Mouse (Mus musculus) layer of hippocampus, adult 18-20 months (tissue): Measurements from ENCODE around the gene Nubp1. TPM values are rescaled to one million over a fixed set of nuclear protein-coding genes. Genes with fewer than 3 reads are reported as not detected.

Experiments used
- DNase-seq, 2 experiments: peaks; one replicate each; pipeline ENCODE4 v3.0.0; 2022; ENCODE audit warnings: low spot score in 2 of 2
- total RNA-seq, 2 experiments: library from RNA; stranded (reverse); gene quantifications; 2 replicates each; pipeline ENCODE4 v1.2.3; 2021

Gene Nubp1
- total RNA-seq, 2 experiments from 2014 or later: 14.2 to 16.1 TPM

DNA sequence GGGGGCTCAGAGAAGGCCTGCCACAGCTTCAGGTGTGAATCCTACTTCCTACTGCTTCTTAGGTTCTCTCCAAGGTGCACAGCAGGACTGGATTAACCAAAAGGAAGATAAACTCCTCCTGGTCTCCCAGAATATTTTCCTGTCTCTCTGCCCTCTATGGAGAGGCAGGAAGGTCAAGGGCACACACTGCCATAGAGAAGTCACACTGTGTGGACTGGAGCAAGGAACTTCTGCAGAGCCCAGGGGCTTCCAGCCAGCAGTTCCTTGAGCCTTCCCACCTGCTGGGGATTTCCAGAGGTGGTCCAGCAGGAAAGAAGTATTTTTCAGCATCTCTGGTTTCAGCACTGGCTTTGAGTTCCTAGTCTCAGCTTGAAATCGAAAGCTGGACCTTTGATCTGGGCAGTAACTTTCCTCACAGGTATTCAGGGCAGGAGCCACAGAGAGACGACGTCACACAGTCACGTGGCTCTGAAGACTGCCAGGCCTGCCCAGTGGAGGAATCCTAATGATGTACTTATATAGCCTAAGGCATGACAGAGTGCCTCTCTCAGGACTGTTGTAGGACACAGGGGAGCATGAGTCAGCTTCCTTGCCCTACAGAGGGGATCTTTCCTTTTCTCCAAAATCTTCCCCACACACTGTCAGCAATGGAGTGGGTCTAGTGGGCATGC lies 53.4 kb downstream of the Nubp1 start:
- DNase-seq: no peak

DNA sequence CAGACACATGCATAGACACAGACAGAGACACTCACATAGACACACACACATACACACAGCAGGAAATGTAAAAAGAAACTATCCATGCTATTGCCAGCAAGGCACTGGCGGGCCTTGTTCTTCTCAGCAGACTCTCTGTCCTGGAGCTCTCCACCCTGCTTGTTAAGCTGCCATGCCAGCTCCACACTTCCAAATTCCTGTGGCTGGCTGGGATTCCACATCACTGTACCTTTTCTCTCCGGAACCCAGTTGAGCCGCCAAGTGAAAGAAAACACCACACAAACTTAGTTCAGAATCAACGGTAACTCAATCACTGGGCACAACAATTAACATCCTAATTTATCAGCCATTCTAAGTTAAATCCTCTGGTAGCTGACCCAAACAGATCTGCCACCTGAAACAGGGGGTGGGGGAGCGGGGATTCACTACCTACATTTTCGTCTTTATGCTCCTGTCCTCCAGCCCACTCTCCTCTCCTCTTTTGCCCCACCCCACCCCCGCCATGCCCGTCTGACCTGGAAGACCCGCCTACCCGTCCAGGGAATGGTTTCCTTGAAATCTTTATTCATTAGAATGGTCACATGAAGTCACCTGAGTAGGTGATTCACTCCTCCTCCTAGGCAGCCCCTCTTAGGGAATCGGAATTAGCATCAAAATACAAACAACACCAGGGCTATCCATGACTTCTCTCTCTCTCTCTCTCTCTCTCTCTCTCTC lies 55.8 kb downstream of the Nubp1 start:
- no peak for DNase-seq

DNA sequence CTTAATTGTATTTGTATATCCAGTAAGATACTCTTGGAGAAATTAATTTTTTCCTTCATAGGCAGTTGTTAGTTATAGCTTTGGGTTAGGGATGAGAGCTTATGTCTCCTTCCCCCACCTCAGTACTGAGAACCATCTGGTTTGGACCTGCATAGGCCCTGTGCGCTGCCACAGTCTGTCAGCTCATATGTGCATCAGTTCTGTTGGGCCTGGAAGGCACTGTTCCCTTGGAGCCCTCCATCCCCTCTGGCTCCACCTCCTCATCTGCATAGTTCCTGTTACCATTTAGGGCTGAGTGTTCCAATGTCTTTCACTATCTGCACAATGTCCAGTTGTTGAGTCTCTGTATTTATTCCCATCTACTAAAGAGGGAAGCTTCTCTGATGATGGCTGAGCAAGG lies 56.5 kb downstream of the Nubp1 start:
- DNase-seq: peak; percentile 77 to 89

DNA sequence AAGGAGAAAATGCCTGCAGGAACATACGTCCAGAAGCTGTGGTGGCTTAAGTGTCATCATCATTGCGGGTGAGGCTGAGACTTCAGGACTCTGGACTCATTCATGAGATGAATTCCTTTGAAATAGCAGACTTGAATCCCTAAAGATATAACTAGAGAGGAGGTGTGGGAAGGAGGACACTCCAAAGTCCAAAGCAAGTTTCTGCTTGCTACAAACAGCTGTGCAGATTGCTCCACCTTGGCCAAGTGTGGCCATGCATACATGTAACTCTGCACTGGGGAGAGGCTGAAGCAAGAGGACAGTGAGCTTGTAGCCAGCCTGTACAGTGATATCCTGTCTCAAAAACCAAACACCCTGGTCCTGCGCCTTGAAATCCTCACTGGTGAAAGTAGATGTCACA lies 60.2 kb downstream of the Nubp1 start:
- DNase-seq: no peak

Other genes starting within 250 kb of the Nubp1 start
- not detected for gene Rpl39l, start 241.7 kb upstream of the Nubp1 start, total RNA-seq
- under 1 TPM in 1 of 2 experiments, not detected in 1; 0.38 TPM for gene Atf7ip2, start 219.2 kb upstream of the Nubp1 start, total RNA-seq
- 10 to 100 TPM; 14.7 to 15.5 TPM for gene Emp2, start 98.0 kb upstream of the Nubp1 start, total RNA-seq
- gene Tekt5, start 16.5 kb upstream of the Nubp1 start, total RNA-seq: 1 to 10 TPM; 6.3 to 9.6 TPM
- gene Tvp23a, start 35.4 kb downstream of the Nubp1 start, total RNA-seq: 10 to 100 TPM; 22.0 to 25.6 TPM
- under 1 TPM in 1 of 2 experiments, not detected in 1; 0.08 TPM for gene Ciita, start 68.1 kb downstream of the Nubp1 start, total RNA-seq
- gene Dexi, start 131.1 kb downstream of the Nubp1 start, total RNA-seq: 10 to 100 TPM; 62.8 to 67.7 TPM
- gene Clec16a, start 133.4 kb downstream of the Nubp1 start, total RNA-seq: 10 to 100 TPM; 93.0 to 95.7 TPM